Mouse (Mus musculus) urinary bladder, adult 2 months (tissue): Measurements from ENCODE around the gene Ppp1r15b. TPM values are rescaled to one million over a fixed set of nuclear protein-coding genes. Genes with fewer than 3 reads are reported as not detected.

Source experiments
- DNase-seq: peaks from one replicate; pipeline ENCODE4 v3.0.0; 2022; ENCODE audit warnings: low spot score
- polyA plus RNA-seq: library from polyadenylated mRNA; depleted of rRNA; stranded (reverse); fragments of >200 nt; gene quantifications from 2 replicates; pipeline ENCODE4 v1.2.3, GENCODE M21; 2012

Ppp1r15b gene
- polyA plus RNA-seq, 1 experiment: 30.9 TPM

- no peak for DNase-seq
These were observed 9.7 kb upstream of the Ppp1r15b start for GRCm38 (mm10) chr1:133121246-133121645.

DNA sequence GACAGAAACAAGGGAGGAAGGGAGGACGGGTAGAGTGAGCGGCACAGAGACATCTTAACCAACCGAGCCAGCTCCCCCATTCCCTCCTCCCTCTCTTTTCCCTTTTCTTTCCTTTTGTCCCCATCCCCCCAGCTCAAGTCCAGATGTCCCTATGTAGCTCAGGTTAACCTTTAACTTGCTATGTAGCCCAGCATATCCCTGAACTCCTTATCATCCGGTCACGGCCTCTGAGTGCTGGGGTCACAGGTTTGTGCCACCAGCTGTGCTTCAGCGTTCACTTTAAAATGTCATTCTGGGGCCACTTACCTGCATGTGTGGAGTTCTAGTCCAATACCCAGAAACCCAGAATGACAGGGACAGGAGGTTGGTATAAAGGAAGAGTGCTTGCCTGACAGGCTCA lies 6.8 kb upstream of the Ppp1r15b start:
- no peak for DNase-seq

GRCm38 (mm10) chr1:133125640-133126364 lies 5.1 kb upstream of the Ppp1r15b start:
- DNase-seq: no peak

DNA sequence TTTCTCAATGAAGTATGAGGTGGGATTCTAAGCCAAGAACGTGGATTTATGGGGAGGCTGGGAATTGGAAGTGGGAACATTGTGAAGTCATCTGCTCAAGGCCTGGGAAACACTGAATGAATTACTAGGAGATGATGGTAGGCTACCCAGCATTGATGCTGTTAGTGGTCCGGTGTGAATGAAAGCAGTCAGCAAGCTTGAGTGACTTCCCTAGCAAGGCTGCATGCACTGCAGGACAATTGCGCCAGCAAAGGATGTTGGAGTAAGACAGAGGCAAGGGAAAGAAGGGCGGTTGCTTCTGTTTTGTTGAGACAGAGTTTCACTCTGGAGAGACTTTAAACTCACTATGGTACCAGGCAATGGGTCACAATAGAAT lies 4.6 kb upstream of the Ppp1r15b start:
- DNase-seq: no peak

DNA sequence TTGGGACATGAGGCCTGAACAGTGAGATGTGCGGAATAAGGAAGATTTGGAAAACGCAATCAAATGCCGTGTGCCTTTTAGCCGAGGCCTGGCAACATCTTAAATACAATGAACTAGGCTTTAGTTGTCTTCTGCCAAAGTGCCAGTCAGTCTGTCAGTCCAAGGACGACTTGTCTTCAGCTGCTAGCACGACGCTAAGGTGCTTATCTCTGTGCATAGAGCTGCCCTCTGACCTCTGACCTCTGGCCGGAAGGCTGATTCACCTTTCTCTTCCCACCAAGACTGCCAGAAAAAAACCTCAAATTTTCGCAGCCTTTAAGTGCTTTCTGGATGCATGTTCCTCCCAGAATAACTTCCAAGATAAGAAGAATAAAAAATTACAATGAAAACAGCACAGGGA lies 3.6 kb upstream of the Ppp1r15b start:
- DNase-seq: no peak

GRCm38 (mm10) chr1:133129471-133130221 lies 1.3 kb upstream of the Ppp1r15b start:
- no peak for DNase-seq

- no peak for DNase-seq
These were observed 590 bp downstream of the Ppp1r15b start for GRCm38 (mm10) chr1:133131561-133131905.

DNA sequence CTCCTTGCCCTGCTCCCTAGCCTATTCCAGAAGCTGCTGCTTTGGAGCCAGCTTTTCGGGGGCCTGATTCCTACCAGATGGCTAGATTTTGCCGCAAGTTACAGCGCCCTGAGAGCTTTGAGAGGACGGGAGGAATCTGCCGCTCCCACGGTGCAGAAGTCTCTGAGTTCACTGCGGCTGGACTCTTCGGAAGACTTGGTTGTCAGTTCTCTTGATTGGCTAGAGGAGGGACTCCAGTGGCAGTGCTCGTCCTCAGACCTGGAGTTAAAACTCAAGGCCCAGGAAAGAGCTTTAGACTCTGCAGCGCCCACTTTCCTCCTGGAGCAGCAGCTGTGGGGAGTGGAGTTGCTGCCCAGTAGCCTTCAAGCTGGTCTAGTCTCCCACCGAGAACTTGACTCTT lies 993 bp downstream of the Ppp1r15b start:
- DNase-seq: no peak

GRCm38 (mm10) chr1:133132388-133133326 lies 1.7 kb downstream of the Ppp1r15b start:
- no peak for DNase-seq

DNA sequence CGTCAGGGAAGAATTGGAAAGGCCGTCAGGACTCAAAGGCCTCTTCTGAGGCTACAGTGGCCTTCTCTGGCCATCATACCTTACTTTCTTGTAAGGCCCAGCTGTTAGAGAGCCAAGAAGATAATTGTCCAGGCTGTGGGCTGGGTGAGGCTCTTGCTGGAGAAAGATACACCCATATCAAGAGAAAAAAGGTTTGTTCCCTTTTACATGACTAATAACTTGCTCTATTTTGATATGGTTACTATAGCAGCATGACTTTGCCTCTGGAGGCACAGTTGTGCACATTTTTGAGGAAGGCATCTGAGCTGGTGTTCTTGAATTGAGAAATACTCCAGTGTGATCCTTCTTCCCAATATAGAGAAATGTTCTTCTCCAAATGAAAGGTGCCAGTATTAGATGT lies 2.5 kb downstream of the Ppp1r15b start:
- DNase-seq: no peak

- no peak for DNase-seq
These were observed 3.1 kb downstream of the Ppp1r15b start for GRCm38 (mm10) chr1:133134071-133134470.

DNA sequence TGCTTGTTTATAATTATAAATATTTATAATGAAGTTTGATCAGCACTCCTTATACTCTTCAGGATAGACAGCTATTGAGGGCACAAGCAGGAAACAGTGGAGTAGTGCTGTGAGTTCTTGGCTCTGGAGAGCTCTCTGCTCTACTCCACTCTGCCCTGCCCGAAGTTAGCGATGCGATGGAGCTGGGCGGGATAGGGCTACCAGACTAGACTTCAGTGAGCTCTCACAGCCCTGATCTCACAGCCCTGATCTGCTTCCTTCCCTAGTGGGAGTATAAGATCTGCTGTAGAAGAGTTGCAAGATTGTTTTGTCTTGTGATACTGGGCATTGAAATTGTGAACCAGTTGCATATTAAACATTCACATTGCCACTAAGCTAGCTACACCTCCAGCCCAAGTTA lies 3.9 kb downstream of the Ppp1r15b start:
- no peak for DNase-seq

DNA sequence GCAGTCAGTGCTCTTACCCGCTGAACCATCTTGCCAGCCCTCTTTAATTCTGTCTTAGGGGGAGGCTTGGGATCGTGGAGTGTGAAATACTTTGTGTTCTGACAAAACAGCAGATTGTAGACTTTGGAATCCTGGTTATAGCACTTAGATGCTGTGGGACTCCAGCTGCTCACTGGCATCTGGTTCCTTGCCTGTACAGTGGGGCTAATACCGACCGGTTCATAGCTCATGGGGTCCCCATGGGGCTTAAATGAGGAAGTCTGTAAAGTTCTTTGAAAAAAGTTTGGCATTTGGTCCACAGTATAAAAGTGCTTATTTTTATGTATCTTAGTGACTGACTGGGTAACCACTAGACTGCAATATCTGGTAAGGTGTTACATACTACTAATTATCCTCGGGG lies 4.9 kb downstream of the Ppp1r15b start:
- no peak for DNase-seq

GRCm38 (mm10) chr1:133138401-133138800 lies 7.5 kb downstream of the Ppp1r15b start:
- DNase-seq: no peak

DNA sequence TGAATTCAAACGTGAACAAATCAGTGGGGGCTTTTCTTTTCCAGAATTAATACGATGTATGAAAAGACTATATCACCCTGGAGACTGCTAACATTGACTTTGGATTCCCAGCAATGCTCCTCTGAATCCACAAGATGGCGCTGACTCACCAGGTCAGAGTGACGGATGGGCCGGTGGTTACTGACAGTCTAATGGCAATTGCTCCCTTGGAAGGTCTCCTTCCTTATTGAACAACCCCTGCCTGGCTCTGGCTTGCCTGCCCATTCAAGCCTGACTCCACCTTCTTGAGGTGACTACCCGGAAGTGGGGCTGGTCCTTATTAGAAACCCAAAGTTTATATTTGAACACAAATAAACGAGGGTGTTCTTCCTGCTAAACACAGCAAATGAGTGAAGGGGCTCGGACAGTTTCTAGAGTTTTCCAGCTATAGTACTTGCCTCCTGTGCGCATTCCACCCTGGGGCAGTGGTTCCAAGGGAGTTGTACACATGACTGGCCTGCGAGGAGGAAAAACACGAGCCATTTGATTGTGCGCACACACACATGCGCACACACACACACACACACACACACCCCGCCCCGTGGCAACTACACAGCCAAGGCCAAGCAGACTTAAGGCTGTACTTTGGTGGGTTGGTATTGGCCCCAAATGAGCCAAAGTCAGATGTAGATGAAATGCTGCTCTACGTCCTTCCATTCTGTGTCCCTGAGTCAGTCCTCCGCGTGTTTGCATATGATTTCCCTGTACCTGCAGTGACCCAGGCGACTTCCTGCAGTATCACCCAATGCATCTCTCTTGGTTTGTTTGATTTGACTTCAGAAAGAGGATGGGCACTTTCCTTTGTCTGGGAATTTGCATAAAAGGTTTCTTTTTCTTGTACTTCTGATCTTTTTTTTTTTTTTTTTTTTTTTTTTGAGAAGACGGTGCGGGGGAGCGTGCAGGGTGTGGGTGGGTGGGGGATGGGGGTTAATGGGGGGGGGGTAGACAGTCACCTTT lies 15.4 kb downstream of the Ppp1r15b start:
- DNase-seq: no peak

DNA sequence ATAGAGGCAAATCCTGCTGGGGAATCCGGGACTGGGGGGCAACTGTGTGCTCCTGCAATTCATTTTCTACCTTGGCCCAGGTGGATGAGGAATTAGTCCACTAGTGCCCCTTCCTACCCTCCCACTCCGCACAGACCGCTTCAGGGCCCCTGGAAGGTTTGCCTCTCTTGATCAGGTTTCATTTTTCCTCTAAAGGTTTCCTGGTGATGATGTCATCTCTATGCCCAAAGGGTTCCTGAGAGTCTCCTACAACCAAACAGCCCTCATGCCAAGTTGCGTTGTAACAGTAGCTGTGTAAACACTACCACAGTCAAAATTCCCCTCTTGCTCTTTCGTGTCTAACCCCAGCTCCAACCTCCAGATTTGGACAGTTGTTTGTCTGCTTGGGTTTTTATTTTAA lies 16.4 kb downstream of the Ppp1r15b start:
- DNase-seq: no peak

DNA sequence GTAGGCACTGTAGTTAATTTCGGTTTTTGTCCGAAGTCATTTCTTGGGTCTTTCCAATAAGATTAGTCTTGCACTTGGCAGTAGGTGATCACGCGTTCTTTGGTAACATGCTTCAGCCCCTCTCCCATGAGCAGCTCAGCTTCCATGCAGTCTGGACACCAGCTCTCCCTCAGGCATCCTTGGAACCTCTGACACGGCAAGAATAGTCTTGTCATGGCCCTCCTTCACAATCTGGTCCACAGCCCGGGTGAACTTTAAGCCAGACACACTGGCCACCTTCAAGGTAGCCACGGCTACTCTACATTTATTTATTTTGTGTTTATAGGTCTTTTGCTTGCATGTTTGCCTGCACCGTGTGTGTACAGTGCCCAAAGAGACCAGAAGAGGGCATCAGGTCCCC lies 17.2 kb downstream of the Ppp1r15b start:
- no peak for DNase-seq

GRCm38 (mm10) chr1:133150556-133150955 lies 19.6 kb downstream of the Ppp1r15b start:
- no peak for DNase-seq

DNA sequence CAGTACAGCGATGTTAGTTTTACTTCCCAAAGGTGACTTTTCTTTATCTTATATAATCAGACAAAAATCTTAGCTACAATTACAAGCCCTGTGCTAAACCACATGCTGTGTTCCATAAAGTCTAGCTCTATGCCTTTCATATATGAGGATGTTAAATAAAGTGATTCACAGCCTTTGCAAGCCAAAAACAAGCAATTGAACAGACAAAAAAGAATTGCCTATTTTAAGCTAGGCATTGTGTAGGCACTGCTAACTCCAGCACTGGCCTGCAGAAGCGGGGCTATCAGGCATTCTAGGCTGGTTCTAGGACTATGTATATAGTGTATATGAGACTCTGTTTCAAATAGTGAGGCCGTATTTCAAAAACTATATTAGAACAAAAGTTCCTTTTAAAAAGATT lies 21.3 kb downstream of the Ppp1r15b start:
- DNase-seq: no peak

DNA sequence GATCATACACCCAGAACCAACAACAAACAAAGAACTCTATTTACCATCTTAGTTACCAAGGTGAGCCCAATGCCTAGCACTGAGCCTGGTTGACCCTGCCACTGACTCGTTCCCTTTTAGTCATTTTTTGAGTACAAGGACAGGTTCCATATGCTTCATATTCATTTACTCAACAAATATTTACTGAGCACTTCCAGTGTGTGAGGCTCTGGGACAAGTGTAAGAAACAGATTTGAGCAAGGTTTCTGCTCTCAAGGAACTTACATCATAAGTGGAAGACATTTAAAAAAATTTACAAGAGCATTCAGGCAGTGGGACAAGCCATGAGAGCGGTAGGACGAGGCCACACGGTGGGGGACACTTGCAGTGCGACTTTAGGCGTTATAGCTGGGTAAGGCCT lies 24.3 kb downstream of the Ppp1r15b start:
- DNase-seq: no peak

DNA sequence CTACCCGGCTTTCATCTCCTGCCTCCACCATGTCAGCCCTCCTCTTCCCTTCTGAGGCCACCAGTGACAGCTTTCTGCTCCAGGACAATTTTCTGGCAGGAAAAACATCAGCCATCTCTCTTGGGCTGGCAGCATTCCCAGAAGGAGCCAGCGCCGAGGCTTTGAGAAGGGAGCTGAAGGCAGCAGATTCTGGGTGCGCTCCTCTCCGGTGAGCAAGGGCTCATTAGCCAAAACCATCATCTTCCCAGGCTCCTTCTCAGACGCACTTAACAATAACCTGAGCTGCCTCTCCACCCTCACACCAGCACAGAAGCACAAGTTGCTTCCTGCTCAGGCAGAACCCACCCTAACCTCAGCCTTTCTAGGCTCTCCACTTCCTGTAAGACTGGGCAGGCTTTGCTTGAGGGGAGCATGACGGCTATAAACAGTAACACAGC lies 28.2 kb downstream of the Ppp1r15b start:
- no peak for DNase-seq
